Mouse (Mus musculus) midbrain, embryonic 16.5 days (tissue): ENCODE results near the gene Agbl4. TPM values are rescaled to one million over a fixed set of nuclear protein-coding genes. Genes with fewer than 3 reads are reported as not detected.

Experiments used
- ATAC-seq: fragments of 200-750 bp; cut with Nextera tagmentation; 2 replicates; pipeline ENCODE4 v1.8.0; 2017; ENCODE audit warnings: moderate TSS enrichment
- H3K27ac ChIP-seq: fragments of 300-500 bp; sonication (generic); 2 replicates; pipeline ENCODE4 v1.5.1; 2014; ENCODE audit warnings: mild to moderate bottlenecking, low read length, mixed read lengths
- H3K27me3 ChIP-seq: fragments of 300-500 bp; sonication (generic); 2 replicates; pipeline ENCODE4 v1.6.1; 2014; ENCODE audit warnings: low read depth, low read length, mixed read lengths; ENCODE audit not compliant: control insufficient read depth, insufficient read depth
- H3K36me3 ChIP-seq: fragments of 300-500 bp; sonication (generic); 2 replicates; pipeline ENCODE4 v1.6.1; 2014; ENCODE audit warnings: mild to moderate bottlenecking, low read length, moderate library complexity, mixed read lengths; ENCODE audit not compliant: control insufficient read depth, insufficient read depth
- H3K4me1 ChIP-seq: fragments of 300-500 bp; sonication (generic); 2 replicates; pipeline ENCODE4 v1.6.1; 2014; ENCODE audit warnings: mild to moderate bottlenecking, low read length, mixed read lengths; ENCODE audit not compliant: control insufficient read depth, insufficient read depth
- H3K4me2 ChIP-seq: fragments of 300-500 bp; sonication (generic); 2 replicates; pipeline ENCODE4 v1.6.1; 2014; ENCODE audit warnings: mild to moderate bottlenecking, low read length, mixed read lengths
- H3K4me3 ChIP-seq: fragments of 300-500 bp; sonication (generic); 2 replicates; pipeline ENCODE4 v1.5.1; 2014; ENCODE audit warnings: low read depth, mild to moderate bottlenecking, low read length, moderate library complexity, mixed read lengths
- H3K9ac ChIP-seq: fragments of 300-500 bp; sonication (generic); 2 replicates; pipeline ENCODE4 v1.6.1; 2014; ENCODE audit warnings: low read depth, low read length, mixed read lengths
- H3K9me3 ChIP-seq: fragments of 300-500 bp; sonication (generic); replicated peaks from 2 replicates; pipeline ENCODE4 v1.6.1; 2014; ENCODE audit warnings: mild to moderate bottlenecking, low read length, mixed read lengths; ENCODE audit not compliant: control insufficient read depth, poor library complexity, severe bottlenecking
- WGBS: fragments of 180-500 bp; shearing (Covaris S2); extraction: QIAGEN DNeasy Blood & Tissue Kit; methylation state at CpG from one replicate; pipeline ENCODE4 v1.1.7; 2014; 5-methylcytosine and 5-hydroxymethylcytosine counted together
- polyA plus RNA-seq: library from polyadenylated mRNA; unstranded; fragments of >200 nt; fragmentation: Nextera tagmentation; extraction: Ambion mirVana; gene quantifications from 2 replicates; pipeline ENCODE4 v1.2.1, GENCODE M21; 2015

Gene Agbl4
- polyA plus RNA-seq, 1 experiment from 2014 or later = 4.5 TPM

DNA sequence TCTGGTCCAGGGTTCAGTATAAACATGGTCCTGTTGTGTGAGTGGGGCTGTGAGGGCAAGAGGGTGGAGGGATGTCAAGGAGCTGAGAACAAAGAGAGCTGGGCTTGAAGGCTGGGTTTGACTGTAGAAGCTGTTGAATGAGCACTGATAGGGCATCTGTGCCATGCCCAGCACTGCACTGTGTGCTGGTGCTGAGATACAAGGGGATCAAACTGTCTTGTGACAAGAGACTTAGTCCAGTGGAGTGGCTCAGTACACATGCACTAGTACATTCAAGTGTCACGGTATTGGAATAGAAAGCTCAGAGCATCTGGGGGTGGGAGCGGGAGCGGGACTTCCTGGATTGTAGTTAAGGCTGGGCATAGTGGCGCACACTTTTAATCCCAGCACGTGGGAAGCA is 1088.7 kb downstream of the Agbl4 start:
- 71% methylated on average over 5 of the region's 5 CpGs for WGBS
- Histone ChIP-seq H3K4me2 (no peak overlapping the region), H3K27me3 (no peaks in the 10 kb centered on the region), H3K9me3 (no peaks in the 10 kb centered on the region), H3K4me3 (no peak overlapping the region), H3K9ac (no peak overlapping the region), H3K27ac (no peak overlapping the region), H3K4me1 (0 out of 2 replicates have a peak, but pooled peaks cover 2% of the 10 kb centered on the region), H3K36me3 (no peaks in the 10 kb centered on the region)
- ATAC-seq = no peak

DNA sequence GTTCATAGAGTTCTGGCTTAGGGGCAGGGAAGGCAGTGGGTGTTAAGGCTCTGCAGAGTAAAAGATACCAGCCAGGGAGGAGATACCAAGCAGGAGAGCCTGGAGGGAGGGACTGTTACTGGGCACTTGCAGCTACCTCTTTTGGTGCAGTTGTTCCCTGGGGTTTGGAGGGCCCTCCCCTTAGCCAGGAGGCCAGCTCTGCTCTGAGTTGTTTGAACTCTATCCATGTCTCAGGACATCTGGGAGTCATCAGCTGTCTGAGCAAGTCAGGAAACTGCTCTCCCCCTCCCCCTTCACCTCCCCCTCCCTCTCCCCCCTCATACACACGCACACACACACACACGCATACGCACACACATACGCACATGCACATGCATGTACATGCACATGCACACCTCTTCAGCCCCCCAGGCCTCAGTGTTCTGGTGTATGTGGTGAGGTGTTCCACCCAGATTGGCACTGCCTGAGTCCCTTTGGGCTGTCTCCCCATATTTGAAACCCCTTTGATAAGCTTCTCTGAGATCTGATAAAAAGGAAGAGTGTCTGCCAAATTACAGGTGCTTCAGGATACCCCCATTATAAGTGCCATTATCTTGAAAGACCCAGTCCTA is 1089.9 kb downstream of the Agbl4 start:
- Histone ChIP-seq H3K4me3 (no peak overlapping the region), H3K4me1 (0 out of 2 replicates have a peak, but pooled peaks cover 2% of the 10 kb centered on the region), H3K9ac (no peak overlapping the region), H3K4me2 (no peak overlapping the region), H3K27ac (no peak overlapping the region), H3K9me3 (no peaks in the 10 kb centered on the region), H3K27me3 (no peaks in the 10 kb centered on the region), H3K36me3 (no peaks in the 10 kb centered on the region)
- 86% methylated on average over 4 of the region's 4 CpGs for WGBS
- no peak for ATAC-seq

DNA sequence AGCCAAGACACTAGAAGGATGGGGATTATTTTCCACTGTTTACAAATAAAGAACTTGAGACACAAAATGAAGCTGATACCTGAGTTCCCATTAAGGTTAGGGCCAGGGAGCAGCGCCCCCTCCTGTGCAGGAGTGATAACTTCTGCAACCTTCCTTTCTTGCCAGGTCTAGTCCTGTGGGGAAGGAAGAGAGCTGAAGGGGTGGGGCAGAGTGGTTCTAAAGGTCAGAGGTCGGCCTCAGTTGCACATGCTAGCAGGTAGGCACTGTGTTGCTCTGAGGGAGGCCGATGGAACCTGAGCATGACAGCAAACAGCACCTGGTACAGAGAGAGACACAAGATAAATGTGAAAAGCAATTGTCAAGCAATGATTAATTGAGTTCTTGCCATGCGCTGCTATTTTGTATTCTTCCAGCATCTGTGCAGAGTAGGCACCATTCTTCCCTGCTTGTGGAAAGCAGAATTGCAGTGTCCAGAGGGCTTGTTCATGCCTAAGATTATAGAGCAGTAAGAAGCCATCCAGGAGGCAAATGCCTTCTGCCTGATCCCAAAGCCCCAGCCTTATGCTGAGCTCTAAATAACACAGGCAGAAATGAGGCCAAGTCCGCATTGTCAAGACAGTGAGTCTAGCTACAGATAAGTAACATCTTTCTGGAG is 1096.4 kb downstream of the Agbl4 start:
- H3K4me3 ChIP-seq = no peak overlapping the region
- no peak overlapping the region for H3K4me2 ChIP-seq
- no peaks in the 10 kb centered on the region for H3K9me3 ChIP-seq
- no peaks in the 10 kb centered on the region for H3K36me3 ChIP-seq
- 63% methylated on average over 5 of the region's 5 CpGs for WGBS
- no peak overlapping the region for H3K9ac ChIP-seq
- no peaks in the 10 kb centered on the region for H3K27me3 ChIP-seq
- H3K27ac ChIP-seq = no peak overlapping the region
- ATAC-seq = no peak
- 0 out of 2 replicates have a peak, but pooled peaks cover 2% of the 10 kb centered on the region for H3K4me1 ChIP-seq

- H3K27me3 ChIP-seq = no peaks in the 10 kb centered on the region
- H3K9ac ChIP-seq = no peak overlapping the region
- WGBS = 10% methylated on average over 2 of the region's 2 CpGs
- no peak overlapping the region for H3K4me2 ChIP-seq
- 0 out of 2 replicates have a peak, but pooled peaks have one; percentile 7 for ATAC-seq
- no peaks in the 10 kb centered on the region for H3K36me3 ChIP-seq
- no peaks in the 10 kb centered on the region for H3K9me3 ChIP-seq
- H3K27ac ChIP-seq = no peak overlapping the region
- no peak overlapping the region for H3K4me3 ChIP-seq
- H3K4me1 ChIP-seq = no peaks in the 10 kb centered on the region
These were observed 1098.5 kb downstream of the Agbl4 start for GRCm38 (mm10) chr4:111495949-111496348.

DNA sequence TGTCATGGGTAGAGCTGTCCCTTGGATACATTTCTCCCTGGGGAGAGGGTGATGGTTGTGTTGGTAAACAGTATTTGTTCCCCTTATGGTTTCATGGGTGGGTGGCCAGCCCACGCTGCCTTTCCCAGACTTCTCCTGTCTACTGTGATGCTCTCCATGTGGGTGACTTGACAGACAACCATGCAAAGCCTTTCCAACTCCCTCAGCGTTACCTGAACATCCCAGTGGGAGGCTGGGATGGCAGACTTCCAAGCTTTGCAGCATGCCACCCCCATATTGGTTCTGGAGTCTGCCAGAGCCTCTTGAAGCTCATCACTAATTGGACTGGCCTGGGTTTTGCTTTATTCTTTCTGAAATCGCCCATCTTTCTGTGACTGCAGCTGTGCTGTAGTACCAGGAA is 1101.3 kb downstream of the Agbl4 start:
- ATAC-seq = no peak
- H3K9me3 ChIP-seq = no peaks in the 10 kb centered on the region
- no peak overlapping the region for H3K4me2 ChIP-seq
- H3K27ac ChIP-seq = no peak overlapping the region
- no peaks in the 10 kb centered on the region for H3K36me3 ChIP-seq
- 64% methylated on average over 3 of the region's 3 CpGs for WGBS
- H3K9ac ChIP-seq = no peak overlapping the region
- H3K4me1 ChIP-seq = no peaks in the 10 kb centered on the region
- H3K4me3 ChIP-seq = no peak overlapping the region
- no peaks in the 10 kb centered on the region for H3K27me3 ChIP-seq

DNA sequence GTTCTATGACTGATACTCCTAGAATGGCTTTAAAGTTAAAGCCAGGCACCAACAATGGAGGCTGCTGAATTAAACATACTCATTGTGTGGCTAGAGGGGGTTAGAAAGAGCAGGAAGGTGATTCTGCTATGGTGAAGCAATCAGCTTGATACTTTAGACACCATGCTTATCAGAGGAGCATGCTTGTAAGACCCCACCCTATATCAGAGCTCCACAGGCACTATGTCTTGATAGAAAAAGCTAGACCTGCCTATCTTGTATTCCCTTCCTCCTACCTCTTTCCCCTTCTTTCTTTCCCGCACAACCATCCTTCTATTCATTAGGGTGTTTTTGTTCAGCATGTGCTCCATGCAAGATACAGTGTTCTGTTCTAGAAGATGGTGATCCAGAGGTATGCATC is 1104.0 kb downstream of the Agbl4 start:
- Histone ChIP-seq H3K27ac (no peak overlapping the region), H3K36me3 (no peaks in the 10 kb centered on the region), H3K4me3 (no peak overlapping the region), H3K9me3 (no peaks in the 10 kb centered on the region), H3K27me3 (no peaks in the 10 kb centered on the region), H3K9ac (no peak overlapping the region), H3K4me2 (no peak overlapping the region), H3K4me1 (no peaks in the 10 kb centered on the region)
- WGBS = 90% methylated on average over 1 of the region's 1 CpGs
- ATAC-seq = no peak

- Histone ChIP-seq H3K4me3 (no peak overlapping the region), H3K27ac (no peak overlapping the region), H3K4me2 (no peak overlapping the region), H3K27me3 (no peaks in the 10 kb centered on the region), H3K36me3 (no peaks in the 10 kb centered on the region), H3K9me3 (no peaks in the 10 kb centered on the region), H3K9ac (no peak overlapping the region), H3K4me1 (no peaks in the 10 kb centered on the region)
- 75% methylated on average over 5 of the region's 5 CpGs for WGBS
- ATAC-seq = no peak
These were observed 1105.7 kb downstream of the Agbl4 start for GRCm38 (mm10) chr4:111502965-111503727.

GRCm38 (mm10) chr4:111504952-111505351 is 1107.5 kb downstream of the Agbl4 start:
- no peaks in the 10 kb centered on the region for H3K36me3 ChIP-seq
- no peak overlapping the region for H3K27ac ChIP-seq
- H3K4me3 ChIP-seq = no peak overlapping the region
- WGBS = 88% methylated on average over 2 of the region's 2 CpGs
- no peak overlapping the region for H3K4me2 ChIP-seq
- H3K9me3 ChIP-seq = no peaks in the 10 kb centered on the region
- no peak for ATAC-seq
- no peak overlapping the region for H3K9ac ChIP-seq
- no peaks in the 10 kb centered on the region for H3K4me1 ChIP-seq
- no peaks in the 10 kb centered on the region for H3K27me3 ChIP-seq

- WGBS = 18% methylated on average over 1 of the region's 2 CpGs
- Histone ChIP-seq H3K9me3 (no peaks in the 10 kb centered on the region), H3K4me1 (no peaks in the 10 kb centered on the region), H3K27me3 (no peaks in the 10 kb centered on the region), H3K4me2 (no peak overlapping the region), H3K9ac (no peak overlapping the region), H3K36me3 (no peaks in the 10 kb centered on the region), H3K27ac (no peak overlapping the region), H3K4me3 (no peak overlapping the region)
- ATAC-seq = peak; percentile 38; the same call in 1 of the 2 replicates
These were observed 1112.7 kb downstream of the Agbl4 start for GRCm38 (mm10) chr4:111510129-111510528.
